Mouse (Mus musculus) MEL (cell line): ENCODE measurements at regions not wholly inside any gene's neighbourhood (a gene's known extent, or its start where the extent isn't known, plus 50 kb on each side); places are given as distances from the start of the nearest gene placed in this dataset.

ENCODE experiments used
- CHD2 ChIP-seq: IDR thresholded peaks from 2 replicates; pipeline ENCODE4 v1.6.1; 2011; ENCODE audit warnings: low read length, improper control_type of control experiment
- CTCF ChIP-seq, 3 experiments: IDR thresholded peaks in 2 of 3; conservative IDR thresholded peaks in 1 of 3; 2 replicates each; pipeline ENCODE4 v1.5.1; 2011 to 2012; ENCODE audit warnings: low read length in 3 of 3, low read depth in 2 of 3, mild to moderate bottlenecking in 2 of 3, improper control_type of control experiment in 1 of 3, inconsistent platforms in 1 of 3, mixed read lengths in 1 of 3, moderate library complexity in 1 of 3; ENCODE audit not compliant: control insufficient read depth in 1 of 3, insufficient read depth in 1 of 3, poor library complexity in 1 of 3, severe bottlenecking in 1 of 3
- E2F4 ChIP-seq: IDR thresholded peaks from 2 replicates; pipeline ENCODE4 v1.6.1; 2011; ENCODE audit warnings: low read depth, low read length, improper control_type of control experiment, borderline replicate concordance
- EP300 ChIP-seq, 2 experiments: IDR thresholded peaks; 2 replicates each; pipeline ENCODE4 v1.6.1; 2011; ENCODE audit warnings: improper control_type of control experiment in 2 of 2, low read length in 2 of 2, low read depth in 1 of 2, mild to moderate bottlenecking in 1 of 2
- JUND ChIP-seq: IDR thresholded peaks from 2 replicates; pipeline ENCODE4 v1.6.1; 2011; ENCODE audit warnings: low read depth, mild to moderate bottlenecking, improper control_type of control experiment, low read length
- MAFK ChIP-seq: IDR thresholded peaks from 2 replicates; pipeline ENCODE4 v1.6.1; 2011; ENCODE audit warnings: low read depth, mild to moderate bottlenecking, low read length, improper control_type of control experiment, borderline replicate concordance
- POLR2A ChIP-seq, 2 experiments: IDR thresholded peaks; 2 replicates each; pipeline ENCODE4 v1.6.1; 2011 to 2012; ENCODE audit warnings: low read length in 2 of 2, mild to moderate bottlenecking in 2 of 2, control low read depth in 1 of 2, improper control_type of control experiment in 1 of 2, low read depth in 1 of 2, moderate library complexity in 1 of 2; ENCODE audit not compliant: control insufficient read depth in 1 of 2, insufficient read depth in 1 of 2, poor library complexity in 1 of 2
- RCOR1 ChIP-seq: IDR thresholded peaks from 2 replicates; pipeline ENCODE4 v1.6.1; 2012; ENCODE audit warnings: low read depth, mild to moderate bottlenecking, inconsistent platforms, low read length, improper control_type of control experiment
- TBP ChIP-seq: IDR thresholded peaks from 2 replicates; pipeline ENCODE4 v1.8.0; 2011; ENCODE audit warnings: low read depth, low read length, improper control_type of control experiment
- USF1 ChIP-seq: IDR thresholded peaks from 2 replicates; pipeline ENCODE4 v1.6.1; 2014; ENCODE audit warnings: low read depth, mild to moderate bottlenecking, inconsistent platforms, low read length, improper control_type of control experiment, moderate library complexity
- ZNF384 ChIP-seq: IDR thresholded peaks from 2 replicates; pipeline ENCODE4 v1.6.1; 2012; ENCODE audit warnings: low read depth, mild to moderate bottlenecking, inconsistent platforms, low read length, improper control_type of control experiment

DNA sequence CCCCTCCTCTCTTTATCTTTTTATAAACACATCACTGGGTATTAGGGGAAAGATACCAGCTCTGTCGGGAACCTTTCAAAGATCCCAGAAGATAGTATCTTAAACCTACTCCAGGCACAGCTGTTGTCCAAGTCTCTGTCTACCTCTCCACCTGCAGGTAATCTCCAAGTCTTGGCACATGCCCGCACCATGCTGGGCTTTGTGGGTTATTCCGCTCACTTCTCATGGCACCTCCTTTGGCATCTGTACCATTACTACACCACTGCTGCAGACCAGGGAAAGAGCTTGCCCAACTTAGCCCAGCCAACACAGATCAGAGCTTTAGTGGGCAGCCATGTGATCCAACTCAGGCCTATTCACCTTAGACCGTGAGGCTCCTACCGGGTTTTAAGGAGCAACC is 127.0 kb upstream of the Arid1b start:
- TF ChIP-seq CTCF (IDR thresholded peaks at IDR 0.05 in 2 of 3, conservative IDR thresholded peaks at IDR 0.05 in 1 of 3; ENCODE audit: control insufficient read depth in 1 of 3, insufficient read depth in 1 of 3, low read depth in 2 of 3, low read length in 3 of 3, poor library complexity in 1 of 3, severe bottlenecking in 1 of 3) (no peak), USF1 (no peak), POLR2A (IDR thresholded peaks at IDR 0.05; ENCODE audit: control insufficient read depth in 1 of 2, insufficient read depth in 1 of 2, low read depth in 1 of 2, low read length in 2 of 2, poor library complexity in 1 of 2) (no peak), JUND (no peak), EP300 (IDR thresholded peaks at IDR 0.05; ENCODE audit: low read depth in 1 of 2, low read length in 2 of 2) (no peak), RCOR1 (no peak), TBP (no peak), E2F4 (no peak), CHD2 (no peak), MAFK (no peak), ZNF384 (no peak)
